Mouse (Mus musculus) hindbrain, embryonic 15.5 days (tissue): ENCODE data around the gene F7. TPM values are rescaled to one million over a fixed set of nuclear protein-coding genes. Genes with fewer than 3 reads are reported as not detected.
"Not testable (repeated sequence)": the region's sequence is repeated elsewhere in the genome, so short reads cannot be mapped to it uniquely, and the experiment has no call there.

Experiments used
- ATAC-seq: fragments of 200-750 bp; cut with Nextera tagmentation; 2 replicates; pipeline ENCODE4 v1.8.0; 2017; ENCODE audit warnings: low read depth, moderate number of reproducible peaks, moderate TSS enrichment; ENCODE audit not compliant: low FRiP score
- H3K27ac ChIP-seq: fragments of 300-500 bp; sonication (generic); replicated peaks from 2 replicates; pipeline ENCODE4 v1.5.1; 2015; ENCODE audit warnings: mild to moderate bottlenecking, inconsistent platforms
- H3K27me3 ChIP-seq: fragments of 300-500 bp; sonication (generic); 2 replicates; pipeline ENCODE4 v1.6.1; 2015; ENCODE audit warnings: control low read depth, inconsistent platforms
- H3K36me3 ChIP-seq: fragments of 300-500 bp; sonication (generic); 2 replicates; pipeline ENCODE4 v1.6.1; 2015; ENCODE audit warnings: control low read depth, inconsistent platforms
- H3K4me1 ChIP-seq: fragments of 300-500 bp; sonication (generic); replicated peaks from 2 replicates; pipeline ENCODE4 v1.6.1; 2015; ENCODE audit warnings: control low read depth, inconsistent platforms
- H3K4me2 ChIP-seq: fragments of 300-500 bp; sonication (generic); 2 replicates; pipeline ENCODE4 v1.6.1; 2015; ENCODE audit warnings: moderate library complexity, mild to moderate bottlenecking, inconsistent platforms
- H3K4me3 ChIP-seq: fragments of 300-500 bp; sonication (generic); 2 replicates; pipeline ENCODE4 v1.5.1; 2015; ENCODE audit warnings: mild to moderate bottlenecking, inconsistent platforms
- H3K9ac ChIP-seq: fragments of 300-500 bp; sonication (generic); 2 replicates; pipeline ENCODE4 v1.6.1; 2015; ENCODE audit warnings: inconsistent platforms
- H3K9me3 ChIP-seq: fragments of 300-500 bp; sonication (generic); 2 replicates; pipeline ENCODE4 v1.6.1; 2016; ENCODE audit warnings: control low read depth, inconsistent platforms
- WGBS: fragments of 180-500 bp; shearing (Covaris S2); methylation state at CpG from one replicate; pipeline ENCODE4 v1.1.7; 2015; 5-methylcytosine and 5-hydroxymethylcytosine counted together
- polyA plus RNA-seq: library from polyadenylated mRNA; unstranded; fragments of >200 nt; fragmentation: Nextera tagmentation; extraction: Ambion mirVana; gene quantifications from 2 replicates; pipeline ENCODE4 v1.2.1, GENCODE M21; 2015

Gene F7
- polyA plus RNA-seq, 1 experiment from 2014 or later, result 0.10 TPM

- Histone ChIP-seq H3K9me3 (no peaks in the 10 kb centered on the region), H3K4me3 (no peak within 1 kb of the TSS), H3K4me2 (no peak within 1 kb of the TSS), H3K4me1 (no peaks in the 10 kb centered on the region), H3K36me3 (no peaks in the 10 kb centered on the region), H3K27ac (no peak within 1 kb of the TSS), H3K27me3 (no peaks in the 10 kb centered on the region), H3K9ac (no peak within 1 kb of the TSS)
- ATAC-seq, result no peak
- 79% methylated on average over 7 of the region's 7 CpGs for WGBS
Measured at GRCm38 (mm10) chr8:13037015-13037414, 11.2 kb downstream of the F7 start, which contains the start of gene F10. TSS of gene F10 (plus strand) at chr8:13037308.

- no peaks in the 10 kb centered on the region for H3K36me3 ChIP-seq
- no peaks in the 10 kb centered on the region for H3K4me1 ChIP-seq
- no peak overlapping the region for H3K27ac ChIP-seq
- no peaks in the 10 kb centered on the region for H3K9me3 ChIP-seq
- 43% methylated on average over 5 of the region's 5 CpGs for WGBS
- no peak for ATAC-seq
- H3K4me2 ChIP-seq, result no peak overlapping the region
- H3K9ac ChIP-seq, result no peak overlapping the region
- H3K4me3 ChIP-seq, result no peak overlapping the region
- H3K27me3 ChIP-seq, result no peaks in the 10 kb centered on the region
Measured at GRCm38 (mm10) chr8:13037569-13037968, 11.7 kb downstream of the F7 start.

- Histone ChIP-seq H3K9ac (no peak overlapping the region), H3K4me2 (no peak overlapping the region), H3K27me3 (no peaks in the 10 kb centered on the region), H3K27ac (no peak overlapping the region), H3K4me3 (no peak overlapping the region), H3K4me1 (no peaks in the 10 kb centered on the region), H3K9me3 (no peaks in the 10 kb centered on the region), H3K36me3 (no peaks in the 10 kb centered on the region)
- no peak for ATAC-seq
- 80% methylated on average over 6 of the region's 6 CpGs for WGBS
Measured at GRCm38 (mm10) chr8:13039054-13039453, 13.2 kb downstream of the F7 start.

- Histone ChIP-seq H3K27me3 (no peaks in the 10 kb centered on the region), H3K9ac (no peak overlapping the region), H3K36me3 (no peaks in the 10 kb centered on the region), H3K27ac (no peak overlapping the region), H3K4me3 (no peak overlapping the region), H3K4me2 (no peak overlapping the region), H3K9me3 (no peaks in the 10 kb centered on the region), H3K4me1 (no peaks in the 10 kb centered on the region)
- whole genome bisulfite sequencing, result 85% methylated on average over 4 of the region's 4 CpGs
- ATAC-seq, result no peak
Measured at GRCm38 (mm10) chr8:13041459-13041858, 15.6 kb downstream of the F7 start.

- no peak overlapping the region for H3K9ac ChIP-seq
- 66% methylated on average over 5 of the region's 5 CpGs for WGBS
- no peak overlapping the region for H3K27ac ChIP-seq
- H3K27me3 ChIP-seq, result no peaks in the 10 kb centered on the region
- no peak for ATAC-seq
- H3K4me1 ChIP-seq, result no peaks in the 10 kb centered on the region
- no peak overlapping the region for H3K4me2 ChIP-seq
- no peaks in the 10 kb centered on the region for H3K36me3 ChIP-seq
- no peaks in the 10 kb centered on the region for H3K9me3 ChIP-seq
- H3K4me3 ChIP-seq, result no peak overlapping the region
Measured at GRCm38 (mm10) chr8:13047652-13048051, 21.8 kb downstream of the F7 start.

- H3K27ac ChIP-seq, result no peak overlapping the region
- no peak for ATAC-seq
- no peaks in the 10 kb centered on the region for H3K36me3 ChIP-seq
- 75% methylated on average over 10 of the region's 10 CpGs for WGBS
- H3K9me3 ChIP-seq, result no peaks in the 10 kb centered on the region
- no peaks in the 10 kb centered on the region for H3K27me3 ChIP-seq
- H3K4me3 ChIP-seq, result no peak overlapping the region
- H3K4me1 ChIP-seq, result no peaks in the 10 kb centered on the region
- no peak overlapping the region for H3K9ac ChIP-seq
- no peak overlapping the region for H3K4me2 ChIP-seq
Measured at GRCm38 (mm10) chr8:13050550-13050949, 24.7 kb downstream of the F7 start.

GRCm38 (mm10) chr8:13057351-13057750 is 31.5 kb downstream of the F7 start:
- H3K27ac ChIP-seq, result no peak overlapping the region
- no peak overlapping the region for H3K4me3 ChIP-seq
- H3K9ac ChIP-seq, result no peak overlapping the region
- H3K36me3 ChIP-seq, result no peaks in the 10 kb centered on the region
- 85% methylated on average over 4 of the region's 4 CpGs for WGBS
- H3K4me1 ChIP-seq, result no peaks in the 10 kb centered on the region
- H3K9me3 ChIP-seq, result no peaks in the 10 kb centered on the region
- H3K4me2 ChIP-seq, result no peak overlapping the region
- no peaks in the 10 kb centered on the region for H3K27me3 ChIP-seq
- ATAC-seq, result no peak

- Histone ChIP-seq H3K9ac (no peak within 1 kb of the TSS), H3K4me1 (no peaks in the 10 kb centered on the region), H3K4me2 (no peak within 1 kb of the TSS), H3K9me3 (no peaks in the 10 kb centered on the region), H3K27me3 (no peaks in the 10 kb centered on the region), H3K36me3 (no peaks in the 10 kb centered on the region), H3K4me3 (no peak within 1 kb of the TSS), H3K27ac (no peak within 1 kb of the TSS)
- WGBS, result 80% methylated on average over 17 of the region's 17 CpGs
- ATAC-seq, result no peak
Measured at GRCm38 (mm10) chr8:13060441-13061150, 34.8 kb downstream of the F7 start, which contains the start of gene Proz. TSS of gene Proz (plus strand) at chr8:13060914.

- H3K4me3 ChIP-seq, result no peak overlapping the region
- H3K27me3 ChIP-seq, result no peaks in the 10 kb centered on the region
- ATAC-seq, result no peak
- no peaks in the 10 kb centered on the region for H3K4me1 ChIP-seq
- WGBS, result 82% methylated on average over 16 of the region's 16 CpGs
- H3K9me3 ChIP-seq, result no peaks in the 10 kb centered on the region
- no peak overlapping the region for H3K4me2 ChIP-seq
- H3K9ac ChIP-seq, result no peak overlapping the region
- no peaks in the 10 kb centered on the region for H3K36me3 ChIP-seq
- H3K27ac ChIP-seq, result no peak overlapping the region
Measured at GRCm38 (mm10) chr8:13063112-13063511, 37.3 kb downstream of the F7 start.

GRCm38 (mm10) chr8:13073255-13073654 is 47.4 kb downstream of the F7 start:
- H3K36me3 ChIP-seq, result peaks cover 47% of the 10 kb centered on the region
- ATAC-seq, result no peak

GRCm38 (mm10) chr8:13075044-13075443 is 49.2 kb downstream of the F7 start:
- no peak overlapping the region for H3K9ac ChIP-seq
- H3K4me2 ChIP-seq, result no peak overlapping the region
- H3K9me3 ChIP-seq, result no peaks in the 10 kb centered on the region
- peaks cover 65% of the 10 kb centered on the region for H3K36me3 ChIP-seq
- no peaks in the 10 kb centered on the region for H3K4me1 ChIP-seq
- 95% methylated on average over 8 of the region's 8 CpGs for WGBS
- ATAC-seq, result no peak
- no peak overlapping the region for H3K4me3 ChIP-seq
- no peak overlapping the region for H3K27ac ChIP-seq
- H3K27me3 ChIP-seq, result no peaks in the 10 kb centered on the region

More at GRCm38 (mm10) chr8:13073255-13073654, 47.4 kb downstream of the F7 start:
- Histone ChIP-seq H3K9ac (no peak overlapping the region), H3K27ac (no peak overlapping the region), H3K4me2 (no peak overlapping the region), H3K9me3 (no peaks in the 10 kb centered on the region), H3K4me3 (no peak overlapping the region), H3K4me1 (no peaks in the 10 kb centered on the region), H3K27me3 (no peaks in the 10 kb centered on the region)
- WGBS, result 97% methylated on average over 11 of the region's 11 CpGs

- not testable (repeated sequence) for H3K9ac ChIP-seq, H3K4me2 ChIP-seq, H3K9me3 ChIP-seq, H3K27me3 ChIP-seq, H3K27ac ChIP-seq, H3K4me1 ChIP-seq, ATAC-seq, H3K4me3 ChIP-seq
- 98% methylated on average over 1 of the region's 1 CpGs for WGBS
- H3K36me3 ChIP-seq, result peaks cover 70% of the 10 kb centered on the region
Measured at GRCm38 (mm10) chr8:13075579-13075978, 49.7 kb downstream of the F7 start.

- Histone ChIP-seq H3K27ac (no peak overlapping the region), H3K4me2 (no peak overlapping the region), H3K4me1 (no peaks in the 10 kb centered on the region), H3K9me3 (no peaks in the 10 kb centered on the region), H3K27me3 (no peaks in the 10 kb centered on the region), H3K4me3 (no peak overlapping the region), H3K36me3 (peaks cover 82% of the 10 kb centered on the region), H3K9ac (no peak overlapping the region)
- ATAC-seq, result no peak
- WGBS, result 91% methylated on average over 7 of the region's 7 CpGs
Measured at GRCm38 (mm10) chr8:13077542-13077941, 51.7 kb downstream of the F7 start.
